Mouse (Mus musculus) limb, embryonic 14.5 days (tissue): Measurements from ENCODE around the gene Dpy19l1. TPM values are rescaled to one million over a fixed set of nuclear protein-coding genes. Genes with fewer than 3 reads are reported as not detected.
A peak's percentile ranks its signal among the peaks of the same experiment; 100 is the strongest.

Experiments
- ATAC-seq: fragments of 200-750 bp; cut with Nextera tagmentation; 2 replicates; pipeline ENCODE4 v1.8.0; 2017; ENCODE audit warnings: low read depth, moderate number of reproducible peaks, moderate TSS enrichment; ENCODE audit not compliant: low FRiP score
- DNase-seq: peaks from one replicate; pipeline ENCODE4 v3.0.0-alpha.2; 2015; ENCODE audit warnings: low spot score
- H3K27ac ChIP-seq: fragments of 300-500 bp; sonication (generic); replicated peaks from 2 replicates; pipeline ENCODE4 v1.5.1; 2014; ENCODE audit warnings: low read depth, mild to moderate bottlenecking, low read length, moderate library complexity, mixed read lengths
- H3K27me3 ChIP-seq: fragments of 300-500 bp; sonication (generic); 2 replicates; pipeline ENCODE4 v1.6.1; 2014; ENCODE audit warnings: low read length, mixed read lengths; ENCODE audit not compliant: control insufficient read depth, insufficient read depth
- H3K36me3 ChIP-seq: fragments of 300-500 bp; sonication (generic); 2 replicates; pipeline ENCODE4 v1.6.1; 2014; ENCODE audit warnings: mild to moderate bottlenecking, low read length, moderate library complexity, mixed read lengths; ENCODE audit not compliant: control insufficient read depth, insufficient read depth
- H3K4me1 ChIP-seq: fragments of 300-500 bp; sonication (generic); 2 replicates; pipeline ENCODE4 v1.6.1; 2014; ENCODE audit warnings: antibody characterized with exemption, low read length, mixed read lengths; ENCODE audit not compliant: control insufficient read depth, insufficient read depth
- H3K4me2 ChIP-seq: fragments of 300-500 bp; sonication (generic); replicated peaks from 2 replicates; pipeline ENCODE4 v1.6.1; 2014; ENCODE audit warnings: low read depth, mild to moderate bottlenecking, low read length, moderate library complexity; ENCODE audit not compliant: severe bottlenecking
- H3K4me3 ChIP-seq: fragments of 300-500 bp; sonication (generic); replicated peaks from 2 replicates; pipeline ENCODE4 v1.5.1; 2014; ENCODE audit warnings: low read length
- H3K9ac ChIP-seq: fragments of 300-500 bp; sonication (generic); 2 replicates; pipeline ENCODE4 v1.6.1; 2014; ENCODE audit warnings: mild to moderate bottlenecking, low read depth, low read length, moderate library complexity; ENCODE audit not compliant: severe bottlenecking
- H3K9me3 ChIP-seq: fragments of 300-500 bp; sonication (generic); 2 replicates; pipeline ENCODE4 v1.6.1; 2016; ENCODE audit warnings: low read length; ENCODE audit not compliant: control insufficient read depth
- POLR2A ChIP-seq: fragments of 200-500 bp; IDR thresholded peaks from 2 replicates; pipeline ENCODE4 v1.8.0; 2012; ENCODE audit warnings: inconsistent platforms, mild to moderate bottlenecking, moderate library complexity, borderline replicate concordance; ENCODE audit not compliant: insufficient read depth, insufficient read length; ENCODE audit errors: extremely low read depth
- WGBS: fragments of 180-500 bp; shearing (Covaris S2); extraction: QIAGEN DNeasy Blood & Tissue Kit; methylation state at CpG from one replicate; pipeline ENCODE4 v1.1.7; 2014; 5-methylcytosine and 5-hydroxymethylcytosine counted together
- polyA plus RNA-seq, 2 experiments: library from polyadenylated mRNA; depleted of rRNA in 1 of 2; stranded (reverse) in 1 of 2; unstranded in 1 of 2; fragments of >200 nt; fragmentation: Nextera tagmentation in 1 of 2; extraction: Ambion mirVana in 1 of 2; gene quantifications; 2 replicates each; pipeline versions ENCODE4 v1.2.1 to v1.2.3; 2012 to 2014

The Dpy19l1 gene
- polyA plus RNA-seq, 2 experiments, result 25.5 to 41.3 TPM

DNA sequence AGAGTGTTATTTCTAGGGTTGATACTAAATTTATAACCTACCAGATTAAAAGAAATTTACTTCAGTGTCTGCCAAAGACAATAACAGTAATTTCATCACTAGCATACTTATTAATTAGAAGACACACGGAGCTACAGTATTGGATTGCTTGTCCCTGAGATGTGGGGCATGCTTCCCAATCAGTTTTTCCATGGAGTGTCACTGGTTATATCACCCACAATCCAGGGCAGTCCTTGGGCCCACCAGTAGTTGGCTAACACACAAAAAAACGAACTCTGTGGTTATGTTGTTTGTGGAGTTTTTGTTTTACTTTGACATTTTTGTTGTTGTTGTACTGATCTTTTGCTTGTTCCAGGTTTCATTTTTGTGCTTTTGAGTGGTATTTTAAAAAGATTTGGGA lies 1.4 kb upstream of the Dpy19l1 start:
- no peak for ATAC-seq
- Histone ChIP-seq H3K4me3 (no peak overlapping the region), H3K4me1 (peaks cover 10% of the 10 kb centered on the region), H3K27ac (no peak overlapping the region), H3K36me3 (no peaks in the 10 kb centered on the region), H3K9me3 (no peaks in the 10 kb centered on the region), H3K4me2 (no peak overlapping the region), H3K9ac (no peak overlapping the region), H3K27me3 (no peaks in the 10 kb centered on the region)
- WGBS, result 74% methylated on average over 2 of the region's 2 CpGs
- no peak for TF ChIP-seq POLR2A
- no peak for DNase-seq

DNA sequence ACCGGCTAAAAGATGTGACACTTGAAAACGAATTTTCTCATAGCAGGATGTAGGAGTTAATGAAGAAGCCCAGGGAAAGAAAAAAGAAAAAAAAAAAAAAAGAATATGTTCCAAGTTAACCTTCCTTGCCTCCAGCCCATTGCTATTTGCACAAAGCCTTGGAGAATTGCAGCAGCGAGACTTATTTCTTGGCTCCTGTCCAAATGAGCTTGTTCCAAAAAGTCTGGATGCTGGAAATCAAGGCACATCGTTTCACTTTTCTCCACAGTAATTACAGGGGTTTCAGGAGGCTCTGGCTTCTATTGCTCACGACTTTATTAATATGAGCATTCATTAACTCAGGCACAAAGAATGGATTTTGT lies 899 bp upstream of the Dpy19l1 start:
- Histone ChIP-seq H3K27ac (peak overlapping the region; percentile 75), H3K36me3 (no peaks in the 10 kb centered on the region), H3K4me2 (peak overlapping the region; percentile 71), H3K4me1 (peaks cover 10% of the 10 kb centered on the region), H3K4me3 (peak overlapping the region; percentile 70), H3K9ac (peak overlapping the region; percentile 80), H3K9me3 (no peaks in the 10 kb centered on the region), H3K27me3 (no peaks in the 10 kb centered on the region)
- WGBS, result 4% methylated on average over 5 of the region's 5 CpGs
- DNase-seq (peak; percentile 50), ATAC-seq (no peak)
- TF ChIP-seq POLR2A, result no peak

DNA sequence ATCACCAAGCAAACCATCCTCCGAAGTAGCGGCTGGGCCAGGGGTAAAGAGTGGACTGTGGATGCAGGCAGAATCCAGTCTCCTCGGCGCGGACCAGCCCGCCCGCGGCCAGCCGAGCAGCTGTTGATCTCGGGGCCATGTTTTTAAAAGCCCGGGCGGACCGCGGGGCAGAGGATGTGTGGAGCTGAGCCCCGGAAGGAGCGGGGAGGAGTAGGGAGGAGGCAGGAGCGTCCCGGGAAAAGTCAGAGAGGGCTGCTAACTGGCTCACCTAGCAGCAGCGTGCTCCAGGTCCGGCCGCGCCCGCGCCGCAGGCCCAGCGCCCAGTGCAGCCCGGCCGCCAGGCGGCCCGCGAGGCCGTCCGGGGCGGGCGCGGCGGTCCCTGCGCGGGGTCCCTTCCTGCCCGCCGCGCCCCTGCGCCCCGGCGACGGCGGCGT lies 352 bp downstream of the Dpy19l1 start:
- under 1% methylated on average over 18 of the region's 48 CpGs for WGBS
- peak; percentile 38 for DNase-seq

DNA sequence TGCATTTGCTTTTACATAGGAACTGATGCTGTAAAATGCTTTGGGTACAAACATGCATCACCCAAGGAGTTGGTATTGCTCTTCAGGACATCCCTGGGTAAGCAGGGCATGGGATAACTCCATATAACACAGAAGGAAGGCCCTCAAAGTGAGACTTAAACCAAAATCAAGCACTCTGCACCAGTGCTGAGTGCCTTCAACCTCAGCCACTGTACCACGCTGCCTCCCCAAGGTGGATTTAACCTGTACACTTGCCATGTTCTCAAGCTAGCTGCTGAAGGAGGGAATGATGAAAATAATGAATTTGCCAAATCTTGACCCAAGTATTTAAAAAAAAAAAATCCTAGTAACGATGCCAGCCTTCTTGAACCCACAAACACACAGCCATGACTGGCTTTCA lies 1.3 kb downstream of the Dpy19l1 start:
- no peaks in the 10 kb centered on the region for H3K9me3 ChIP-seq
- H3K9ac ChIP-seq, result no peak overlapping the region
- no peak for DNase-seq
- H3K4me2 ChIP-seq, result peak overlapping the region; percentile 71
- ATAC-seq, result no peak
- H3K27me3 ChIP-seq, result no peaks in the 10 kb centered on the region
- WGBS, result 45% methylated on average over 2 of the region's 2 CpGs
- peak overlapping the region; percentile 70 for H3K4me3 ChIP-seq
- peaks cover 10% of the 10 kb centered on the region for H3K4me1 ChIP-seq
- no peak for TF ChIP-seq POLR2A
- H3K27ac ChIP-seq, result no peak overlapping the region
- H3K36me3 ChIP-seq, result no peaks in the 10 kb centered on the region

More for the DNA sequence above, 352 bp downstream of the Dpy19l1 start:
- Histone ChIP-seq H3K9ac (peak overlapping the region; percentile 80), H3K27ac (peak overlapping the region; percentile 86), H3K9me3 (no peaks in the 10 kb centered on the region), H3K4me3 (peak overlapping the region; percentile 70), H3K4me2 (peak overlapping the region; percentile 71), H3K4me1 (peaks cover 10% of the 10 kb centered on the region), H3K27me3 (no peaks in the 10 kb centered on the region), H3K36me3 (no peaks in the 10 kb centered on the region)
- ATAC-seq, result peak; percentile 79
- TF ChIP-seq POLR2A, result 0 out of 2 replicates have a peak, but pooled peaks have one; percentile 21

DNA sequence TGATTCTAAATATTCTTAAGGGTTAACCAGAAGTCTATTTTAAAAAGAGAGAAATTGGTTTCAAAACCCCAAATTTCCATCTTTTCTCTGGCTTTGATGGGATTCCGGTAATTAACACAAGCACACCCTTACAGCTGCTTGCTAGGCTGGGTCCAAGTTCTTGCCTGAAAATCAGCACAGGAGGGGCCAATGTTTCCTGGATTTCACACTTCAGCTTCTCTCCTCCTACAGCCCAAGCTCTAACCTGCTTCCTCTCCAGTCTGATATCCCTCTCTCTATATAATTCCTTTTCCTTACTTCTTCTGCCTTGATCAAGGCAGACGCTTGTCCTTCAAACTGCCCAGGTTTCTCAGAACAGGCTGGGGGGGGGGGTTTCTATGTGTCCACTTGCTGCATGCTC lies 6.7 kb downstream of the Dpy19l1 start:
- DNase-seq (no peak), ATAC-seq (no peak)
- Histone ChIP-seq H3K9me3 (no peaks in the 10 kb centered on the region), H3K27me3 (no peaks in the 10 kb centered on the region), H3K4me3 (no peak overlapping the region), H3K4me1 (peaks cover 4% of the 10 kb centered on the region; the same call in 1 of the 2 replicates), H3K36me3 (no peaks in the 10 kb centered on the region), H3K4me2 (no peak overlapping the region), H3K9ac (no peak overlapping the region), H3K27ac (no peak overlapping the region)
- WGBS, result 91% methylated on average over 2 of the region's 2 CpGs
- TF ChIP-seq POLR2A, result no peak

- WGBS, result 86% methylated on average over 5 of the region's 5 CpGs
Observed at GRCm38 (mm10) chr9:24490516-24490915, 12.4 kb downstream of the Dpy19l1 start.

More at GRCm38 (mm10) chr9:24490516-24490915, 12.4 kb downstream of the Dpy19l1 start:
- H3K4me2 ChIP-seq, result no peak overlapping the region
- no peak for TF ChIP-seq POLR2A
- H3K9ac ChIP-seq, result no peak overlapping the region
- H3K4me1 ChIP-seq, result no peaks in the 10 kb centered on the region
- no peak overlapping the region for H3K4me3 ChIP-seq
- DNase-seq (no peak), ATAC-seq (no peak)
- no peaks in the 10 kb centered on the region for H3K27me3 ChIP-seq
- H3K36me3 ChIP-seq, result no peaks in the 10 kb centered on the region
- H3K27ac ChIP-seq, result no peak overlapping the region
- H3K9me3 ChIP-seq, result no peaks in the 10 kb centered on the region
